9 mouse cellular contexts compared by ENCODE assay signal in genomic region chr12:79507141-79507681, GRCm38 (mm10).
DNase-seq lines count a peak whose midpoint lies in the region; ATAC-seq and TF ChIP-seq lines count a peak whose summit lies in the region.
"Had no signal": no experiment of that assay in that cellular context is flagged by ENCODE, and none has a peak within 500 bp of the region (broad histone marks: within the 10 kb centered on the region; RNA-seq: fewer than 3 reads in every experiment).

No protein-coding gene starts in this region.

- H3K4me2 ChIP-seq in heart, embryonic 14.5 days (ENCODE audit: low read length), result no peak overlapping the region
- H3K4me2 ChIP-seq in myocyte (ENCODE audit: low read depth), result peak overlapping the region; percentile 31

- H3K9me3 ChIP-seq in heart, embryonic 14.5 days (ENCODE audit: control insufficient read depth, low read length), result no peaks in the 10 kb centered on the region

- H3K9ac ChIP-seq in heart, embryonic 14.5 days (ENCODE audit: low read length), result 0 out of 2 replicates have a peak overlapping the region, but pooled peaks have one; percentile 22
- H3K9ac ChIP-seq in heart, adult 2 months (ENCODE audit: low read depth, low read length), result no peak overlapping the region

- TF ChIP-seq EP300 in heart, adult 2 months (IDR thresholded peaks at IDR 0.05; ENCODE audit: insufficient read depth, low read depth, low read length), result no peak

- no peak for TF ChIP-seq POLR2A in heart, adult 2 months (IDR thresholded peaks at IDR 0.05; ENCODE audit: insufficient read depth, low read depth, low read length)
- TF ChIP-seq POLR2A in myocyte (IDR thresholded peaks at IDR 0.05; ENCODE audit: insufficient read length, low read depth), result no peak

- intact Hi-C loops in heart, adult 2 months (cut with DNase I), result no loop called here

- H3ac ChIP-seq in myocyte (ENCODE audit: control insufficient read depth, insufficient read length), result no peak overlapping the region

- no peak for DNase-seq in heart, adult 2 months
- DNase-seq in brain, adult 2 months (ENCODE audit: low read depth, low spot score), result peak; percentile 33
- DNase-seq in gonadal fat pad, adult 2 months (ENCODE audit: low read depth), result peak; percentile 49
- peak; percentile 47 to 68 for DNase-seq in kidney, postnatal 4 days
- DNase-seq in right cerebral cortex, postnatal 25 days, result no peak

- 44% methylated on average over 8 of the region's 8 CpGs for WGBS in heart, embryonic 14.5 days
- 52% methylated on average over 8 of the region's 8 CpGs for WGBS in heart, adult 2 months

- no peak for ATAC-seq in heart, embryonic 14.5 days (ENCODE audit: insufficient number of reproducible peaks, insufficient read depth, low FRiP score, low read depth)
- no peak for ATAC-seq in megakaryocyte-erythroid progenitor cell, adult 5-6 weeks (replicated peaks; ENCODE audit: low FRiP score, low TSS enrichment, poor library complexity, severe bottlenecking)

- no peaks in the 10 kb centered on the region for H3K79me2 ChIP-seq in heart, adult 2 months (replicated peaks; ENCODE audit: control insufficient read depth, insufficient read depth, low read length)
- no peaks in the 10 kb centered on the region for H3K79me2 ChIP-seq in myocyte (ENCODE audit: control insufficient read depth, insufficient read depth)

- TF ChIP-seq CTCF in heart, adult 2 months (IDR thresholded peaks at IDR 0.05), result no peak

- peak overlapping the region; percentile 39 to 58; a peak in 2 of 4 replicates for H3K27ac ChIP-seq in heart, embryonic 14.5 days (replicated peaks in 1 of 2; ENCODE audit: control insufficient read depth in 1 of 2, insufficient read depth in 1 of 2, low read depth in 2 of 2, low read length in 2 of 2)
- no peak overlapping the region; the same call in 1 of the 2 replicates for H3K27ac ChIP-seq in heart, adult 2 months

- peaks cover 23 to 35% of the 10 kb centered on the region in 2 experiments for H3K4me1 ChIP-seq in heart, embryonic 14.5 days (ENCODE audit: control insufficient read depth in 2 of 2, insufficient read depth in 2 of 2, low read length in 2 of 2)
- H3K4me1 ChIP-seq in heart, adult 2 months (ENCODE audit: control insufficient read depth, insufficient read depth, low read length), result peaks cover 2% of the 10 kb centered on the region

- no peaks in the 10 kb centered on the region for H3K36me3 ChIP-seq in heart, embryonic 14.5 days (ENCODE audit: control insufficient read depth, insufficient read depth, low read length)
- H3K36me3 ChIP-seq in heart, adult 2 months (ENCODE audit: control insufficient read depth, insufficient read depth, low read length), result no peaks in the 10 kb centered on the region
- no peaks in the 10 kb centered on the region for H3K36me3 ChIP-seq in myocyte (ENCODE audit: control insufficient read depth, insufficient read depth)

- H3K4me3 ChIP-seq in heart, embryonic 14.5 days (ENCODE audit: control insufficient read depth in 1 of 2, insufficient read depth in 1 of 2, low read depth in 1 of 2, low read length in 2 of 2), result no peak overlapping the region
- no peak overlapping the region for H3K4me3 ChIP-seq in heart, adult 2 months
- no peak overlapping the region for H3K4me3 ChIP-seq in myocyte
- H3K4me3 ChIP-seq: erythroblast, embryonic 14.5 days had no signal

- H3K27me3 ChIP-seq in heart, embryonic 14.5 days (ENCODE audit: control insufficient read depth, insufficient read depth, low read length), result no peaks in the 10 kb centered on the region
- no peaks in the 10 kb centered on the region for H3K27me3 ChIP-seq in heart, adult 2 months (ENCODE audit: control insufficient read depth, insufficient read depth, low read length)
- H3K27me3 ChIP-seq in myocyte (ENCODE audit: control insufficient read depth, insufficient read depth, insufficient read length), result no peaks in the 10 kb centered on the region

TF ChIP-seq in myocyte, 11 proteins besides CTCF, POLR2A, EP300 and RAD21:
- TF ChIP-seq MAX (IDR thresholded peaks at IDR 0.05; ENCODE audit: low read depth) (no peak), REST (IDR thresholded peaks at IDR 0.05; ENCODE audit: insufficient read depth, insufficient read length) (no peak), CEBPB (IDR thresholded peaks at IDR 0.05; ENCODE audit: insufficient read depth, poor library complexity, severe bottlenecking) (no peak), POLR2AphosphoS2 (IDR thresholded peaks at IDR 0.05; ENCODE audit: insufficient read length, low read depth) (no peak), TCF3 (IDR thresholded peaks at IDR 0.05; ENCODE audit: insufficient read length, low read depth) (no peak), MYOG (IDR thresholded peaks at IDR 0.05; ENCODE audit: control insufficient read depth in 1 of 3, insufficient read depth in 1 of 3, insufficient read length in 2 of 3, low read depth in 2 of 3) (no peak), SRF (IDR thresholded peaks at IDR 0.05; ENCODE audit: control insufficient read depth, insufficient read length, low read depth) (no peak), TCF12 (IDR thresholded peaks at IDR 0.05; ENCODE audit: insufficient read depth, poor library complexity, severe bottlenecking) (no peak), MYOD1 (IDR thresholded peaks at IDR 0.05; ENCODE audit: control insufficient read depth in 1 of 3, insufficient read length in 2 of 3, low read depth in 2 of 3) (no peak), USF1 (IDR thresholded peaks at IDR 0.05; ENCODE audit: low read depth) (no peak), E2F4 (IDR thresholded peaks at IDR 0.05; ENCODE audit: insufficient read depth) (no peak)

Comparison
In these comparisons a context has a peak if more than half of its experiments do, and no peak if none do; other contexts are left out.
1. DNase-seq: peak in brain, adult 2 months (single experiment), gonadal fat pad, adult 2 months (single experiment) and kidney, postnatal 4 days (2 of 2); none in heart, adult 2 months (0 of 2) and right cerebral cortex, postnatal 25 days (single experiment).